Mouse (Mus musculus) cortical plate, adult 2 months (tissue): ENCODE results near the gene Ibtk.

ENCODE experiments used
- CTCF ChIP-seq: fragments of 200-500 bp; IDR thresholded peaks from 2 replicates; pipeline ENCODE4 v1.5.1; 2011; ENCODE audit warnings: mild to moderate bottlenecking, control low read depth, low read length; ENCODE audit not compliant: insufficient read depth; ENCODE audit errors: extremely low read depth
- POLR2A ChIP-seq: fragments of 200-500 bp; IDR thresholded peaks from 2 replicates; pipeline ENCODE4 v1.6.1; 2011; ENCODE audit warnings: mild to moderate bottlenecking, low read length, control low read depth; ENCODE audit not compliant: insufficient read depth; ENCODE audit errors: extremely low read depth

- no peak for TF ChIP-seq CTCF
- TF ChIP-seq POLR2A, result no peak
These were observed 7.0 kb downstream of the Ibtk start for GRCm38 (mm10) chr9:85742107-85742506.
